Mouse (Mus musculus) heart, postnatal 0 days (tissue): ENCODE results near the gene Smtnl1.

ENCODE experiments used
- CTCF ChIP-seq: IDR thresholded peaks from 2 replicates; pipeline ENCODE4 v1.5.1; 2016; ENCODE audit warnings: antibody characterized with exemption, control low read depth, low read depth
- EP300 ChIP-seq: IDR thresholded peaks from 2 replicates; pipeline ENCODE4 v1.6.1; 2016; ENCODE audit warnings: antibody characterized with exemption, low read depth

GRCm38 (mm10) chr2:84837817-84838592, 15.6 kb upstream of the Smtnl1 start:
- TF ChIP-seq CTCF (no peak), EP300 (no peak)
